Mouse (Mus musculus): ENCODE measurements around the gene D5Ertd579e.

The D5Ertd579e gene

DNA sequence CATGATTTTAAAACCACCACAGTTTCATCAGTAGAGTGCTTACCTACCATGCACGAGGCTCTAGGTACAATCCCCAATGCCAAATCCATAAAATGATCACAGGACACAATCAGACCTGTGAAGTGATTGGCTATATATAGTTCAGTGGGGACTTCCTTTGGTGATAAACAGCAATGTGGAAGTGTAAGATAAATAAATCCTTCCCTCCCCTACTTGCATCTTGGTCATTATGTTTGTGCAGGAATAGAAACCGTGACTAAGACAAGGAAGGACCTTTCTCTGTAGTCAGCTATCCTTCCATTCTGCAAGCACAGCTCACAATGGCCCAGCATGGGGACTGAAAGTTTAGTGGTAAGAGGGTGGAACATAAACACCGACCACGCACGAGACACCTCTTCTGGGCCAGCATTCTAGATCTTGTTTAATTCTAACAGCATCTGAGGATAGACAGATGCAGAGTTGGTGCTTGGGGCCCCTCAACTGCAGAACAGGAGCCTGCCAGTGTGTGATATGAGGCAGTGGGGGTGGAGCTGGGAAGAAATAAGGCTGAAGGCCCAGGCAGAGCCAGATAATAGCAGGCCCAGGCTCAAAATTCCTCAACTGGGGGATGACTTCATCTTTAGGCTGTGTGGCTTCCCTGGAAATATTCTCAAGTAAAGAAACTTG is 25.0 kb upstream of the D5Ertd579e start:
- no peak for DNase-seq (ENCODE audit: low read depth, low spot score)

DNA sequence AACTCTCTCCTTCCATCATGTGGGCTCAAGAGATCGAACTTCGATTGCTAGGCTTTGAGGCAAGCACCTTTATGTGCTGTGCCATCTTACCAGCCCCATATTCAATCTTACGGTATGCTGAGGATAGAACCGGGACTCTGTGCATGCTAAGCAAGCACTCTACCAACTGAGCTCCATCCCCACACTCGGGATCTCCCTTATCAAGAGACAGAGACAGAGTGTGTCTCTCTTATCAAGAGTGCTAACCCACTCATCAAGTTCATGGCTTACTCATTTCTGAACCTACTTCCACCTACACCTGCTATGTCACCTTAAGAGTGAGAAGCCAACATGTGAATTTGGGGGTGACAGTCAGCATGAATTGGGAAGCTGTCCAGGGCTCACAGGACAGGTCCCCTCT is 24.4 kb upstream of the D5Ertd579e start:
- no peak for DNase-seq (ENCODE audit: low read depth, low spot score)

DNA sequence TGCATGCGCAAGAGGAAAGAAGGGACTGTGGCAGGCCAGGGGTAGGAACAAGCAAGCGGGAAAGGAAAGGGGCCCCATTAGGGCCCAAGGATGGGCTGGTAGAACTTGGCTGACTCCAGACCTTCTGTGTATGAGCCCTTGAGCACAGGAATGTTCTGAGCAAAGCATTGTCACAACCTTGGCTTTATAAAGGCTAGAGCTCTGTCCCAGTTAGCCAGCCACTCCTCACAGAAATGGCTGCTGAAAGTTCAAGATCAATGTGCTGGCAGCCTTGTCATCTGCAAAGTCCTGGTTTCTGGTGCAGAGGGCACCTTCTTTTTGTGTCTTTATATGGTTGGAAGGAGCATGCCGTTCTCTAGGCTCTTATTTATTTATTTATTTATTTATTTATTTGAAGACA is 23.8 kb upstream of the D5Ertd579e start:
- no peak for DNase-seq (ENCODE audit: low read depth, low spot score)

DNA sequence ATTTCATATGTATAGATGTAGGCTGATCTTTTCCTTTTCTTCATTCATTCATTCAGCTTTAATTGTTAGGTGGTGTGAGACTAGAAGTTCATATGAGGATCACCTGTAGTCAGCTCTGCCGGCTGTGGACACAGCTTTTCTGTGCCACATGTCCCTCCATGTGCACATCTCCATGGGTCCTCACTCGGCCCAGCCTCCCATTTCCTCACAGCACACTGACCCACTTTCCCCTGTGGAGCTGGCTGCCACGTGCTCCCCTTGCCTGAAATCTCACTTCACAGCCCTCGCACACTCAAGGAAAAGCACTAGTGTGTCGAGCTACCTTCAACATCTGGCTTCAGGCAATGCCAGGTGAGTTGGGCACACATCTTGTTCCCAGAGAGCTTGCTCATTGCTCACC is 23.3 kb upstream of the D5Ertd579e start:
- DNase-seq (ENCODE audit: low read depth, low spot score): no peak

DNA sequence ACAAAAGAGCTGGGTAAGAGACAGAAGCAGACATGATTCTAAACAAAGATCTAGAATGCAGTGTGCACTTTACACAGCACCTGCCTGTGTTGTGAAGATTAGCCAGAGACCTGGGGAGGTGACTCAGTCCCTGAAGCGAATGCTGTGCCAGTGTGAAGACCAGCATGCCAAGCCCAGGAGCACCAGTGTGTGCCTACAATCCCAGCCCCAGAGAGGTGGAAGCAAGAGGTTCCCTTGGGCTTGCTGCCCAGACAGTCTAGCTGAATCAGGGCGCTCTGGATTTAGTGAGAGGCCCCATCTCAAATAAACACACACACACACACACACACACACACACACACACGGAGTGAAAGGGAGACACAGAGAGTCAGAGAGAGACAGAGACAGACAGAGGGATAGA is 22.1 kb upstream of the D5Ertd579e start:
- DNase-seq (ENCODE audit: low read depth, low spot score): no peak

DNA sequence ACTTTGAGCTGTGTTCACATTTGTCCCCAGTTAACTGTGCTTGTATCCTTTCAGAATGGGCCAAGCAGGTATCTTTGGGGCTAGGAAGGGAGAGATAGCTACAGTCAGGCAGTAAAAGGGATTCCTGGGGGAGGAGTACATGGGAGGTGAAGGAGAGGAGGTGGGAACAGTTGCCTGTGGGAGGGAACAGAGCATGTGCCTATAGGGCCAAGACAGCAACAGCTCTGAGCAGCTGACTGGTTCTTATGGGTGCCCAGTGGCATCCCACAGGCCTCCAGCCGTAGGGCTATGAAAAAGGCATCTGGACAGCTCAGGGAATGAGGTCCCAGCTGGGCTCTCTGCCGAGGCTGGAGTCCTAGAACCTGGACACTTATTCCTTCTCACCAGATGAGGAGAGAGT is 21.0 kb upstream of the D5Ertd579e start:
- DNase-seq (ENCODE audit: low read depth, low spot score): no peak

DNA sequence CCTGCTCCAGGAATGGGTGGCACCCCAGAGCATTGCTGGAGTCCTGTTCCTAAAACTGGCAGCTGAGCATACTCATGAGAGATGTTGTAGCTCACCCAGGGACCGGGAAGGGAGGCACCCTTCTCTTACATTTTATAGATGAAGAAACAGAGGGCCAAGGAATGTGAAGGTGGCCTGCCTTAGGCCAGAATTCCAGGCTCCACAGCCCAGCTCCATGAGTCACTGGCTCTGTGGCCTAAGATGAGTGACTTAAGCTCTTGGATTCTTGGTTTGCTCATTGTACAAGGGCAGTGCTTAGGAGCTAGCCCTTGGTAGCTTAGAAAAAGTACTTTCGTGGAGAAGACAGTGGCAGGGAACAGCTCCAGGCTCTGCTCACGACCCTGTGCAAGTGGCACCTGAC is 19.0 kb upstream of the D5Ertd579e start:
- no peak for DNase-seq (ENCODE audit: low read depth, low spot score)

DNA sequence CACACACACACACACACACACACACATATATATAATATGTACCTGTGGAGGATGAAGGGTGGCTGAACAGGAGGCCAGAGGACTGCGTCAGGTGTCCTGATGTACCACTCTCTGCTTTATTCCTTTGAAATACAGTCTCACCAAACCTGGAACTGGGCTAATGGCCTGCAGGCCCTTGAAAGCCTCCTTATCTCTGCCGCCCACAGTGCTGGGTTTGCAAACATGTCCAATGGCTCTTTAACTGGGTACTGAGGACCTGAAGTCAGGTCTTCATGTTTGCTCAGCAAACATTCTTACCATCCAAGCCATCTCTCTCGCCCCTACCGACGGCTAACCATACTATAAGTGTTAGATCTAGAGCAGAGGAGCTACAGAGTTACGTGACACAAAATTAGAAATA is 17.9 kb upstream of the D5Ertd579e start:
- DNase-seq (ENCODE audit: low read depth, low spot score): no peak

DNA sequence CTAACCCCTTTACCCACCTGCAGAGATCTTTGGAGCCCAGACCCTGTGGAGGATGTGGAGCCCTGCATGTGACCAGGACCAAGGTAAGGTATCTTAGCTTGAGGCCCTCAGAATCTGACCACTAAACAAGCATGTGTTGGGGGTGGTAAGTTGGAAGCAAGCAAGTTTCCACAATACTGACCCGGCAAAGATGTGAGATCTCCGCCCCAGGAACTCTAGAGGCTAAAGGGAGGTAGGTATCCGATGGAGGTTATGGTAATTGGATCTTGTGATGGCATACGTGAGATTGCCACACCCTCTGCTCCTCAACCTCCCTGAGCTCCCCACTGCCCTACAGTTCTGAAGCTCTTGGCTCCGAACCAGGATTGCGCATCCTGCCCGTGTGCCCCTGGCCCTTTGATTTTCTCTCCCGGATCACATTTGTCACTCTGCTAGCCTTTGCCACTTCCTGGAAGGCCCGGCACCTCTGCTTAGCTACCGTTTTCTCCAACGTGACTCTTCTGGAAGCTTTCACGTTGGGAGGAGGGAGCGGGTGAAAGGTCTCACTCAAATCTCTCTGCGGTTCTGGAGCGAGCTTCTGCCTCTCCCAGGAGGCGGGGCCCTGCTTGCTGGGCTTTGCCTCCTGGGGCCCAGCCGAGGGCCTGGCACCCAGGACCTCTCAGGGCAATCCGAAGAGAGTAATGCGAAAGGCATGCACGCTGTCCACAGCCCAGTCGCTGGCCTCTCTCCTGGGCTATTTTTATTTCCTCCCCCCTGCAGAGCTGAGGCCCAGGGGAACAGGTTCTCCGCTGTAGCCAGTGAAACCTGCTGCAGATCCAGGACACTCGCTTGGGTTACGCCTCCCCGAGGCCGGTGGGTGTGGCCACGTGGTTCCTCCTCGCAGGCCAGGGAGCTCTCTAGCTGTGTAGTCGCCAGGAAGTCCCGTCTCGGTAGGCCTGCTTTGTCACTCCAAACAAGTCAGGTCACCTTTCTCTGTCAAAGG is 17.0 kb upstream of the D5Ertd579e start:
- DNase-seq (ENCODE audit: low read depth, low spot score): peak; percentile 90

DNA sequence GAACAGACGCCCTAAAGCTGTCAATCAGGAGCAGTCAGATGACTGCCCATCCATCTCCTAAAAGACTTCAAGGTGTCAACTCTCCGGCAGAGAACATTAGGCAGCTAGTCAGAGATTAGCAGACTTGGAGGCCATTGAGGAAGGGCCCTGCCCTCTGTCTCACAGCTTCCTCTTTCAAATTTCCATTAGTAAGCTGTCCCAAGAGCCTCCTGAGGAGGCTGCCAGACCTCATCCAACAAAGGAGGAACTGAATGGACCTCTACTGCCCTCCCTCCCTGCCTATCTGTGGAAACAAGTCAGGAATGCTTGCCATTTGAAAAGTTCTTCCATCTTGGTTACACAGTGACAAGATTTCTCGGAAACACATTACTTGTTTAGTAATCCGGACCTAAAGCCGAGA is 16.0 kb upstream of the D5Ertd579e start:
- no peak for DNase-seq (ENCODE audit: low read depth, low spot score)

DNA sequence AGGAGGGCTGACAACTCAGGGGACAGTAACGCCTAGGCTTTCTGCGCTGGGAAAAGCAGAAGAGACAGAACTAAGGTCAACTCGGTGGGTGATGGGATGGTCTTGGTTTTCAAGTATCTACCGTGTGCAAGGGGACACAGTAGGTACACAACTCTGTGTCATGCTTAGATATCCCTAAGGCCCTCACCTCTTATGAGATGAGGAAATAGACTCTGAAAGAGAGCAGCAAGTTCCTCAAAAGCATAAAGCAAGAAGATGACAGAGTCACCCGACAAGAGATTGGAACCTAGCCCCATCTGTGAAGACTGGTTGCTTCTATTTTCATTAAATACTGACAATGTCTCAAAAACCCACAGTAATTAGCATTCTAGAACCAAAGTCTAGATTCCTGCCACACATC is 10.0 kb upstream of the D5Ertd579e start:
- no peak for DNase-seq (ENCODE audit: low read depth, low spot score)

DNA sequence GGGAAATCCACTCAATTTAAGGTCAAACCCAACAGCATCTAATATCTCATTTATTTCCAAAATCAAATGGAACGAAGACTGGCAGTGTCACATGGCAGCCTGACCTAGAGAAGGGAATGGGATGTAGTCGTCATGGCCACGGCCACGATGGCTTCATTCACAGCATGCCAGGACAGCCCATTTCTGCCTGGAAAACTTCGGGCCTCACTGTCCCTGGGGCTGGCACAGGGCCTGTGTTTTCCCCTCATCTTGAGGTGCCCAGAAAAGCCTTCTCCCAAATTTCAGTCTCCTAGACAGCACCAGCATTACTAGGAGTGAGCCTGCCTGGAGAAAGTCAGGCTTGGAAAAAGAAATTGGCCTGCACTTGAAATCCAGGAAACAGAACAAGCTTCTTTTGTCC is 9.6 kb upstream of the D5Ertd579e start:
- DNase-seq (ENCODE audit: low read depth, low spot score): no peak

DNA sequence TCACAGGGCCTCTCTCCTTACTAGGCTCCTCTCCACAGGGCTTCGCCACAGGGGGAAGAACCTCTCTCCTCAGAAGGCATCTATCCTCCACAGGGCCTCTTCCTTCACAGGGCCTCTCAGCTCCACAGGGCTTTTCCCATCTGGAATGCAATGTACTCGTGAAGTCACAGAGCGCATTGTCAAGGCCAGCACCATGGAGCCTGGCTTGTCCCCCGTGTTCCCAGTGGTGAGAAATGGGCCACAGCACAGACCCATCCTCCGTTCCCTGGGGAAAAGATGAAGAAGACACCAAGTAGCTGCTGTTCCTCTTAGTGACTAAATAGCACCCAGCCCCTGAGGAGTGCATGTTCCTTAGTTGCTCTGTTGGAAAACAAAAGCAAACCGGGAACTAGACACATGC is 8.9 kb upstream of the D5Ertd579e start:
- no peak for DNase-seq (ENCODE audit: low read depth, low spot score)

DNA sequence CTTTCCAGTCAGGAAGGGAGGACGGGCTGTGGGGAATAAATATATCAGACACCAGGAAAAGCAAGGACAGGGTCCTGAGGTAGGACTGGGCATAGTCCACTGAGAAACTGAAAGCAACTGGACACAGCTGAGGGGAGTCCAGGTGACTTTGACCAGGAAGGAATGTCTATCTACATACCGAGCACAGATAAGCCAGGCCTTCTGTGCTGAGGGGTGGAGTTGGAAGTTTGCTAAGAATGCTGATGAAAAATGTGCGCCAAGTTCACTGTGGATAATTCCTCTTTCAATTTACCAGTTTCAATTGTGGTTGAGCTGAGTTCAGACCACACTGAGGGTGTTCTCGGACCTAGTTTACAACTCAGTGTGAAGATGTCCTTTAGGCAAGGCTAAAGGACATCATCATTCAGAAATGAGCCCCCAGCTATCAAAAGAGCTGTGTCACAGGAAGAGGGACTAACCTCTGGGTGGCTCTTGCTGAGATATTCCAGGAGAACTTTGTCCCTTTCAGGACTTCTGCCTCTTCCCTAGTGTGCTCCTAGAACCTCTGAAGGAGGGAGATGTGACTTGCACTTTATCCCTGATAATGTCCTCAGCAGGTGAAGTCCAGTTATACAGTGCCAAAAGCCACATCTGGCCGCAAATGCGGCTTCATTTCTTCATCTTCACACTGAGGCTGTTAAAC is 5.3 kb upstream of the D5Ertd579e start:
- no peak for DNase-seq (ENCODE audit: low read depth, low spot score)

DNA sequence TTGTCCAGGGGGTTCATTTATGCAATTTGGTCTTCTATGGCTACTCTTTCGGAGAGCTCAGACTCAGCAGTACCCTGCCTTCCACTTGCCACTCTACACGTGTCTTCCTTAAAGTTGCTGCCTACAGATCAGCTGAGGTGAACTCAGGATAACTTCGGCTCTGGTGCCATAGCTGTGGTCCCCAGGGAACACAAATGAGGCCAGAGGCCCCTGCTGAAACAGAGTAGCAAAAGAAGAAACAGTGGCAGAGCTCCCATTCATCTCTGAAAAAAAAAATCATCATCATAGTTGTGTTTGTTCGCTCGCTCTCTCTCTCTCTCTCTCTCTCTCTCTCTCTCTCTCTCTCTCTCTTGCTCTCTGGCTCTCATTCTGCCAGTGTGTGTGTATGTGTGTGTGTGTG is 2.9 kb upstream of the D5Ertd579e start:
- DNase-seq (ENCODE audit: low read depth, low spot score): no peak

DNA sequence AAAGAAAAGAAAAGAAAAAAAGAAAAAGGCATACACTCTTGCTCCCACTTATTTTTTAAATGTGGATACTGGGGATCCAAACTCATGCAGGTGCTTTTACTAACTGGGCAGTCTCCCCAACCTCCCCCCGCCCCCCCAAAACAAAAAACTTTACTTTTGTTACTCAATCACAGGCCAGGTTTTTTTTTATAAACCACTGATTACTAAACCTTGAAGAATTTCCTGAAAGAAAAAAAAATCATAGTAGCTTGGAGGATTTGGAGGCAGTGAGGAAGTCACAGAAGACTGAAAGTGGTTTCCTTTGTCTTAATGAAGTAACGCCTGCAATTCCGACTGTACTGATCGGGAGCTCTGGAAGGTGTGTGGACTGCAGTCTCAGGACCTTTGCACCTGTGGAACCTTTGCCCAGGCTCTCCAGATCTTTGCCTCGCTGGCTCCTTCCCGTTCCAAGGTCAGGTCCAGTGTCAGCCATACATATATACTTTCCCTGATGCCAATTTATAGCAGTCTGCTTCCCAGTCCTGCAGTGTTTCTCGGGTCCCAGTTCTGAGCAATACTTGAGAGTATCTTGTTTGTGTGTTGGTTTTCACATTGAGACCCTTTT is 2.3 kb upstream of the D5Ertd579e start:
- no peak for DNase-seq (ENCODE audit: low read depth, low spot score)

DNA sequence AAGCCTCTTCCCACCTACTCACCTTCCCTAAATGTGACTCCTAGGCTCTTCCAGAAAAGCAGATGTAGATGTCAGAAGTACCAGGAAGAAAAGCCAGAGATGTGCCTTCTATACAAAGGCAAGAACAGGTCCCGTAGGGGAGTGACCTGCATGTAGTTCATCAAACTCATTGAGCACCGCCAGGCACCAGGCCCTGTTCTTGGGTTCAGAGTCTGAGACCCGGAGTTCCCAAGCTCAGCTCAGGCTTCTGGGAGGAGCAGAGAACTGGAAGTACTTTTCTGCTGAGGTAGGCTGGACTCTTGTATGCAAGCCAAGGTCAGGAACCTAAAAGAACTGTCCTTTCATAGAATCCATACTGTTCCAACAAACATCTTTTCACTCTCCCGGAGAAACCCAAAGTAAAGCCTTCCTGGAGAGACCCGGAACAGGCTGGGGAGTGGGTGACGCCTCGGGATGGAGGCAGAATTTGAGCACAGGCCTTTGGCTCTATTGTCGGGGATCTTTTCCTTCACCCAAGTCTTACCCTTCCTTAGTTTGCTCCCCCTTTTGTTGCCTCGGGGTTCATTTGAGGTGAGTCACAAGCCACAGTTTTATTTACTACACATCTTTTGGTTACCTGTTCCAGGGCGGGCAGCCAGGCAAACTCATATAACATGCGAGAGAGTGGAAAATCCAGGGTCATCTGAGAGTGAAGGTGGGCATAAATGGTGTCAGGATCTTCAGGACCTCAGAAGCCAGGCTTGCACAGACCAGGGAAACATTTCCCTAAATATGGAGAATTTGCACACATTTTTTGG is 878 bp upstream of the D5Ertd579e start:
- DNase-seq (ENCODE audit: low read depth, low spot score): peak; percentile 36

DNA sequence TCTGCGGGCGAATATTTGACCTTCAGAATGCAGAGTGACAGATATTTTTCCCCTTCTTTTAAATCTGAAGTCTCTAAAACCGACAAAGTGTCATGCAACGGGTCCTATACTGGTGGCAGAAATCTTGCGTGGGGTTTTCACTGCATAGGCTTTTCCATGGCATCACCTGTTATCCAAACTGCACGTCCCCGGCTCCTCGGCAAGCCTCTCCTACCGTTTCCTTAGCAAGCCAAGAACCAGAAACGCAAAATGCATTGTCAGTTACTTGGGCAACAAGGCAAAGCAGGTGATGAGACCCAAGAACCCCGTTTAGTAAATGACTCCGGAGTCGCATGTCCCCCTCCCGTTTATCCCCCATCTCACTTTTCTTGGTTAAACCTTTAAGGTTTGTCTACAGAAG is 819 bp downstream of the D5Ertd579e start:
- peak; percentile 18 for DNase-seq (ENCODE audit: low read depth, low spot score)

DNA sequence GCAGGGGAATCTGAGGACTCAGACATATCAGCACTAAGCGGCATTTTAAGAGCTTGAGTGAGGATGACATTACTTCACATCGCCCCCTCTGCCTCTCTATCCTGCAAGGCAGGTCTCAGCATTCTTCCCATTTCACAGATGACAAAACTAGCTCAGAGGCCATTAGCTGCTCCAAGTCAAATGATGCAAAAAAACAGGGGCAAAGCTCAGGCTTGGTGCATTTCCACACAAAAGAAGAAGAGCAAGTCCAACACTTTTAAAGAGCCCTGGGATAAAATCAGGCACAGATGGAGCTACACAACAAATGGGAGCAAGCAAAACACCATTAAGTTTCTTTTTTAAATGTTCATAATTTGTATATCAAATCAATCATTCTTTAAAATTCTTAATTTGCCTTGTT is 2.2 kb downstream of the D5Ertd579e start:
- DNase-seq (ENCODE audit: low read depth, low spot score): no peak

DNA sequence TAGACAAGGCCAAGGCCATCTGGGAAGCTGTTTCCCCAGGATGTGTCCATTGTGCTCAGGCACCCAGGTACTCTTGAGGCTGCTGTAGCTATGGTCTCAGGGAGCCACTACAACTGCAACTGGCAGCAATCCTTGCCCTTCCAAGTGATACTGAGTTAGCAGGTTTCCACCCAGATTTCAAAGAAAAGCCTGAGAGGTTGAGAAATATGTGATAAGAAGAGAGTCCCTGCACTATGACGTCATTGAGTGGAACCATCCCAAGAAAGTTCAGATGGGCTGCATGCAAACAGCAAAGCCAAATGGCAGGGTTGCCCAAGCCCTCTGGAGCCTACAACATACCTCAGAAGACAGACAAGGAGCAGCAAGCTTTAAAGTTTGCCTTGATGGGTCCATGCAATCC is 4.4 kb downstream of the D5Ertd579e start:
- DNase-seq (ENCODE audit: low read depth, low spot score): no peak

DNA sequence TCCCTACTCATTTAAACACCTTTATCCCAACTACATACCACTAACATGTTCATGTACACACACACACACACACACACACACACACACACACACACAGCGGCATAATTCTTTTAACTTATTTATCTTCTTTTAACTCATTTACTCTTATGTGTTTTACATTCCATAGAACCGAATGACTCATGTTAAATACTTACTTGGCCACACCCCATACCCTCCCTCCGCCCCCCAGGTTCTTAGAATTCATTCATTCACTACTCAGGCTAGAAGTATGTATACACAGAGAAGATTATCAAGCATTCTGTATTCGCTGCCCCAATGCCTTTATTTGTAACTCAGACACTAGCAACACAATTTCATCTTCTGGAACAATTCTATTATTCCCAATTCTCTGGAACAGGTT is 10.7 kb downstream of the D5Ertd579e start:
- DNase-seq (ENCODE audit: low read depth, low spot score): no peak
